Mouse (Mus musculus): Measurements from ENCODE around the gene Cdhr3. TPM values are rescaled to one million over a fixed set of nuclear protein-coding genes. Genes with fewer than 3 reads are reported as not detected.

Gene Cdhr3
- polyA plus RNA-seq, 1 experiment from 2014 or later: not detected

- no peaks in the 10 kb centered on the region for H3K4me1 ChIP-seq (ENCODE audit: control insufficient read depth, insufficient read depth, low read length)
- no peak for DNase-seq (ENCODE audit: low spot score)
- ATAC-seq (replicated peaks; ENCODE audit: insufficient number of reproducible peaks, low FRiP score, low TSS enrichment, low read depth): no peak
- H3K4me2 ChIP-seq (ENCODE audit: low read depth, low read length): no peak overlapping the region
- H3K27ac ChIP-seq (replicated peaks; ENCODE audit: low read depth, low read length): no peak overlapping the region
- WGBS: 67% methylated on average over 4 of the region's 4 CpGs
- no peaks in the 10 kb centered on the region for H3K9me3 ChIP-seq (replicated peaks; ENCODE audit: control insufficient read depth, low read length)
- H3K36me3 ChIP-seq (replicated peaks; ENCODE audit: control insufficient read depth, insufficient read depth, low read depth, low read length): no peaks in the 10 kb centered on the region
- no peak overlapping the region for H3K9ac ChIP-seq (replicated peaks; ENCODE audit: low read length)
- no peak overlapping the region for H3K4me3 ChIP-seq (ENCODE audit: low read depth, low read length)
- no peaks in the 10 kb centered on the region for H3K27me3 ChIP-seq (ENCODE audit: control insufficient read depth, insufficient read depth, low read length)
Measured at GRCm38 (mm10) chr12:33018601-33019000, 74.1 kb downstream of the Cdhr3 start.

- Histone ChIP-seq H3K4me1 (ENCODE audit: control insufficient read depth, insufficient read depth, low read length) (no peaks in the 10 kb centered on the region), H3K9ac (replicated peaks; ENCODE audit: low read length) (no peak overlapping the region), H3K4me2 (ENCODE audit: low read depth, low read length) (no peak overlapping the region), H3K9me3 (replicated peaks; ENCODE audit: control insufficient read depth, low read length) (no peaks in the 10 kb centered on the region), H3K27me3 (ENCODE audit: control insufficient read depth, insufficient read depth, low read length) (no peaks in the 10 kb centered on the region), H3K27ac (replicated peaks; ENCODE audit: low read depth, low read length) (no peak overlapping the region), H3K4me3 (ENCODE audit: low read depth, low read length) (no peak overlapping the region), H3K36me3 (replicated peaks; ENCODE audit: control insufficient read depth, insufficient read depth, low read depth, low read length) (no peaks in the 10 kb centered on the region)
- no peak for ATAC-seq (replicated peaks; ENCODE audit: insufficient number of reproducible peaks, low FRiP score, low TSS enrichment, low read depth)
- WGBS: 67% methylated on average over 7 of the region's 7 CpGs
- no peak for DNase-seq (ENCODE audit: low spot score)
Measured at GRCm38 (mm10) chr12:33016824-33017705, 75.6 kb downstream of the Cdhr3 start.

- Histone ChIP-seq H3K4me1 (ENCODE audit: control insufficient read depth, insufficient read depth, low read length) (no peaks in the 10 kb centered on the region), H3K36me3 (replicated peaks; ENCODE audit: control insufficient read depth, insufficient read depth, low read depth, low read length) (no peaks in the 10 kb centered on the region), H3K27ac (replicated peaks; ENCODE audit: low read depth, low read length) (no peak overlapping the region), H3K9ac (replicated peaks; ENCODE audit: low read length) (no peak overlapping the region), H3K4me2 (ENCODE audit: low read depth, low read length) (no peak overlapping the region), H3K9me3 (replicated peaks; ENCODE audit: control insufficient read depth, low read length) (no peaks in the 10 kb centered on the region), H3K4me3 (ENCODE audit: low read depth, low read length) (no peak overlapping the region), H3K27me3 (ENCODE audit: control insufficient read depth, insufficient read depth, low read length) (no peaks in the 10 kb centered on the region)
- ATAC-seq (replicated peaks; ENCODE audit: insufficient number of reproducible peaks, low FRiP score, low TSS enrichment, low read depth) (no peak), DNase-seq (ENCODE audit: low spot score) (no peak)
- WGBS: 82% methylated on average over 1 of the region's 1 CpGs
Measured at GRCm38 (mm10) chr12:33015103-33015502, 77.6 kb downstream of the Cdhr3 start.

GRCm38 (mm10) chr12:33014050-33014796 is 78.5 kb downstream of the Cdhr3 start:
- no peak overlapping the region for H3K27ac ChIP-seq (replicated peaks; ENCODE audit: low read depth, low read length)
- no peaks in the 10 kb centered on the region for H3K9me3 ChIP-seq (replicated peaks; ENCODE audit: control insufficient read depth, low read length)
- H3K36me3 ChIP-seq (replicated peaks; ENCODE audit: control insufficient read depth, insufficient read depth, low read depth, low read length): no peaks in the 10 kb centered on the region
- no peak for ATAC-seq (replicated peaks; ENCODE audit: insufficient number of reproducible peaks, low FRiP score, low TSS enrichment, low read depth)
- H3K27me3 ChIP-seq (ENCODE audit: control insufficient read depth, insufficient read depth, low read length): no peaks in the 10 kb centered on the region
- 66% methylated on average over 7 of the region's 7 CpGs for WGBS
- no peak overlapping the region for H3K9ac ChIP-seq (replicated peaks; ENCODE audit: low read length)
- no peaks in the 10 kb centered on the region for H3K4me1 ChIP-seq (ENCODE audit: control insufficient read depth, insufficient read depth, low read length)
- DNase-seq (ENCODE audit: low spot score): no peak
- no peak overlapping the region for H3K4me3 ChIP-seq (ENCODE audit: low read depth, low read length)
- H3K4me2 ChIP-seq (ENCODE audit: low read depth, low read length): no peak overlapping the region

GRCm38 (mm10) chr12:33010026-33010425 is 82.6 kb downstream of the Cdhr3 start:
- DNase-seq (ENCODE audit: low spot score): peak; percentile 37

GRCm38 (mm10) chr12:33009206-33009966 is 83.3 kb downstream of the Cdhr3 start:
- WGBS: 91% methylated on average over 6 of the region's 6 CpGs
- Histone ChIP-seq H3K27ac (replicated peaks; ENCODE audit: low read depth, low read length) (no peak overlapping the region), H3K9ac (replicated peaks; ENCODE audit: low read length) (no peak overlapping the region), H3K4me1 (ENCODE audit: control insufficient read depth, insufficient read depth, low read length) (no peaks in the 10 kb centered on the region), H3K4me2 (ENCODE audit: low read depth, low read length) (no peak overlapping the region), H3K27me3 (ENCODE audit: control insufficient read depth, insufficient read depth, low read length) (no peaks in the 10 kb centered on the region), H3K9me3 (replicated peaks; ENCODE audit: control insufficient read depth, low read length) (no peaks in the 10 kb centered on the region), H3K36me3 (replicated peaks; ENCODE audit: control insufficient read depth, insufficient read depth, low read depth, low read length) (no peaks in the 10 kb centered on the region), H3K4me3 (ENCODE audit: low read depth, low read length) (no peak overlapping the region)
- no peak for DNase-seq (ENCODE audit: low spot score)
- ATAC-seq (replicated peaks; ENCODE audit: insufficient number of reproducible peaks, low FRiP score, low TSS enrichment, low read depth): no peak

More at GRCm38 (mm10) chr12:33010026-33010425, 82.6 kb downstream of the Cdhr3 start:
- no peak for ATAC-seq (replicated peaks; ENCODE audit: insufficient number of reproducible peaks, low FRiP score, low TSS enrichment, low read depth)
- H3K27ac ChIP-seq (replicated peaks; ENCODE audit: low read depth, low read length): no peak overlapping the region
- H3K4me1 ChIP-seq (ENCODE audit: control insufficient read depth, insufficient read depth, low read length): no peaks in the 10 kb centered on the region
- no peak overlapping the region for H3K4me2 ChIP-seq (ENCODE audit: low read depth, low read length)
- H3K27me3 ChIP-seq (ENCODE audit: control insufficient read depth, insufficient read depth, low read length): no peaks in the 10 kb centered on the region
- no peak overlapping the region for H3K9ac ChIP-seq (replicated peaks; ENCODE audit: low read length)
- H3K9me3 ChIP-seq (replicated peaks; ENCODE audit: control insufficient read depth, low read length): no peaks in the 10 kb centered on the region
- no peak overlapping the region for H3K4me3 ChIP-seq (ENCODE audit: low read depth, low read length)
- H3K36me3 ChIP-seq (replicated peaks; ENCODE audit: control insufficient read depth, insufficient read depth, low read depth, low read length): no peaks in the 10 kb centered on the region
- WGBS: 41% methylated on average over 3 of the region's 3 CpGs

- no peak overlapping the region for H3K4me2 ChIP-seq (ENCODE audit: low read depth, low read length)
- DNase-seq (ENCODE audit: low spot score) (peak; percentile 38), ATAC-seq (replicated peaks; ENCODE audit: insufficient number of reproducible peaks, low FRiP score, low TSS enrichment, low read depth) (peak; percentile 74)
- no peak overlapping the region for H3K4me3 ChIP-seq (ENCODE audit: low read depth, low read length)
- no peak overlapping the region for H3K9ac ChIP-seq (replicated peaks; ENCODE audit: low read length)
- H3K27ac ChIP-seq (replicated peaks; ENCODE audit: low read depth, low read length): 0 out of 2 replicates have a peak overlapping the region, but pooled peaks have one; percentile 47
- no peaks in the 10 kb centered on the region for H3K4me1 ChIP-seq (ENCODE audit: control insufficient read depth, insufficient read depth, low read length)
- 38% methylated on average over 7 of the region's 7 CpGs for WGBS
- H3K36me3 ChIP-seq (replicated peaks; ENCODE audit: control insufficient read depth, insufficient read depth, low read depth, low read length): no peaks in the 10 kb centered on the region
- H3K9me3 ChIP-seq (replicated peaks; ENCODE audit: control insufficient read depth, low read length): no peaks in the 10 kb centered on the region
- no peaks in the 10 kb centered on the region for H3K27me3 ChIP-seq (ENCODE audit: control insufficient read depth, insufficient read depth, low read length)
Measured at GRCm38 (mm10) chr12:33008305-33009110, 84.2 kb downstream of the Cdhr3 start.
